Mouse (Mus musculus) CH12.LX (cell line): ENCODE data around the gene Prkar1a. TPM values are rescaled to one million over a fixed set of nuclear protein-coding genes. Genes with fewer than 3 reads are reported as not detected.

Source experiments
- DNase-seq: peaks from one replicate; pipeline ENCODE4 v3.0.0-alpha.2; 2013; ENCODE audit errors: extremely low read depth
- H3K27ac ChIP-seq: 2 replicates; pipeline ENCODE4 v1.5.1; 2012; ENCODE audit warnings: low read depth, mild to moderate bottlenecking, control low read depth, moderate library complexity; ENCODE audit not compliant: insufficient read depth
- H3K27me3 ChIP-seq: replicated peaks from 2 replicates; pipeline ENCODE3; 2012; ENCODE audit warnings: inconsistent platforms
- H3K36me3 ChIP-seq, 2 experiments: replicated peaks in 1 of 2; 2 replicates each; pipeline versions ENCODE3 to v1.6.1; 2012; ENCODE audit warnings: inconsistent platforms in 1 of 2, low read length in 1 of 2, mild to moderate bottlenecking in 1 of 2, mixed read lengths in 1 of 2, moderate library complexity in 1 of 2; ENCODE audit not compliant: control insufficient read depth in 1 of 2, insufficient read depth in 1 of 2
- H3K4me1 ChIP-seq, 2 experiments: 2 replicates each; pipeline ENCODE4 v1.6.1; 2012; ENCODE audit warnings: inconsistent platforms in 1 of 2, moderate library complexity in 1 of 2; ENCODE audit not compliant: insufficient read depth in 2 of 2, control insufficient read depth in 1 of 2
- H3K4me2 ChIP-seq: 2 replicates; pipeline ENCODE4 v1.6.1; 2012; ENCODE audit warnings: low read depth, mild to moderate bottlenecking, control low read depth; ENCODE audit not compliant: poor library complexity, insufficient read depth, severe bottlenecking
- H3K4me3 ChIP-seq, 3 experiments: fragments of 150-350 bp in 1 of 3; sonication (generic) in 1 of 3; replicated peaks in 1 of 3; 2 replicates each; pipeline versions ENCODE3 to v1.5.1; 2011 to 2012; ENCODE audit warnings: low read depth in 2 of 3, low read length in 2 of 3, mild to moderate bottlenecking in 2 of 3, moderate library complexity in 2 of 3, control low read depth in 1 of 3, improper control_type of control experiment in 1 of 3, inconsistent platforms in 1 of 3, mixed read lengths in 1 of 3; ENCODE audit not compliant: poor library complexity in 1 of 3
- H3K79me2 ChIP-seq: replicated peaks from 2 replicates; pipeline ENCODE4 v1.6.1; 2012; ENCODE audit warnings: mild to moderate bottlenecking, moderate library complexity; ENCODE audit not compliant: control insufficient read depth, poor library complexity, insufficient read depth, severe bottlenecking; ENCODE audit errors: extremely low read depth
- H3K9ac ChIP-seq: 2 replicates; pipeline ENCODE4 v1.6.1; 2012; ENCODE audit warnings: low read depth, mild to moderate bottlenecking, control low read depth, moderate library complexity; ENCODE audit not compliant: insufficient read depth
- H3K9me3 ChIP-seq: replicated peaks from 2 replicates; pipeline ENCODE3; 2012; ENCODE audit warnings: low read length, inconsistent platforms, mixed read lengths
- BHLHE40 ChIP-seq: IDR thresholded peaks from 2 replicates; pipeline ENCODE4 v1.6.1; 2011; ENCODE audit warnings: mild to moderate bottlenecking, low read depth, low read length, improper control_type of control experiment
- CHD1 ChIP-seq: IDR thresholded peaks from 2 replicates; pipeline ENCODE4 v1.6.1; 2012; ENCODE audit warnings: low read depth, low read length, improper control_type of control experiment, inconsistent platforms
- CHD2 ChIP-seq: IDR thresholded peaks from 2 replicates; pipeline ENCODE4 v1.6.1; 2011; ENCODE audit warnings: low read length, improper control_type of control experiment
- CTCF ChIP-seq, 2 experiments: IDR thresholded peaks in 1 of 2; conservative IDR thresholded peaks in 1 of 2; 2 replicates each; pipeline ENCODE4 v1.5.1; 2011 to 2012; ENCODE audit warnings: low read depth in 2 of 2, low read length in 2 of 2, improper control_type of control experiment in 1 of 2, inconsistent platforms in 1 of 2, mild to moderate bottlenecking in 1 of 2, moderate library complexity in 1 of 2
- E2F4 ChIP-seq: IDR thresholded peaks from 2 replicates; pipeline ENCODE4 v1.6.1; 2011; ENCODE audit warnings: low read depth, low read length, improper control_type of control experiment; ENCODE audit not compliant: insufficient replicate concordance
- EP300 ChIP-seq: IDR thresholded peaks from 2 replicates; pipeline ENCODE4 v1.6.1; 2011; ENCODE audit warnings: low read length, improper control_type of control experiment
- ETS1 ChIP-seq: conservative IDR thresholded peaks from 2 replicates; pipeline ENCODE4 v1.6.1; 2012; ENCODE audit warnings: low read depth, mild to moderate bottlenecking, inconsistent platforms, low read length, improper control_type of control experiment, moderate library complexity
- GABPA ChIP-seq: IDR thresholded peaks from 2 replicates; pipeline ENCODE4 v1.6.1; 2012; ENCODE audit warnings: low read depth, low read length, improper control_type of control experiment, inconsistent platforms; ENCODE audit not compliant: insufficient replicate concordance
- HCFC1 ChIP-seq: IDR thresholded peaks from 2 replicates; pipeline ENCODE4 v1.6.1; 2012; ENCODE audit warnings: low read depth, mild to moderate bottlenecking, inconsistent platforms, low read length, improper control_type of control experiment
- JUN ChIP-seq: IDR thresholded peaks from 2 replicates; pipeline ENCODE4 v1.6.1; 2011; ENCODE audit warnings: low read depth, mild to moderate bottlenecking, low read length, improper control_type of control experiment, moderate library complexity; ENCODE audit not compliant: insufficient read depth
- JUND ChIP-seq: conservative IDR thresholded peaks from 2 replicates; pipeline ENCODE4 v1.6.1; 2011; ENCODE audit warnings: low read depth, low read length, improper control_type of control experiment
- KAT2A ChIP-seq: IDR thresholded peaks from 2 replicates; pipeline ENCODE4 v1.6.1; 2012; ENCODE audit warnings: low read length, improper control_type of control experiment, inconsistent platforms; ENCODE audit not compliant: insufficient replicate concordance
- MEF2A ChIP-seq: IDR thresholded peaks from 2 replicates; pipeline ENCODE4 v1.6.1; 2014; ENCODE audit warnings: low read depth, mild to moderate bottlenecking, inconsistent platforms, low read length, improper control_type of control experiment, borderline replicate concordance
- MXI1 ChIP-seq: IDR thresholded peaks from 2 replicates; pipeline ENCODE4 v1.6.1; 2011; ENCODE audit warnings: mild to moderate bottlenecking, low read depth, low read length, improper control_type of control experiment
- NELFE ChIP-seq: IDR thresholded peaks from 2 replicates; pipeline ENCODE4 v1.6.1; 2011; ENCODE audit warnings: low read depth, low read length, improper control_type of control experiment
- NRF1 ChIP-seq: IDR thresholded peaks from 2 replicates; pipeline ENCODE4 v1.6.1; 2014; ENCODE audit warnings: low read depth, mild to moderate bottlenecking, inconsistent platforms, low read length, improper control_type of control experiment, moderate library complexity
- PAX5 ChIP-seq: IDR thresholded peaks from 2 replicates; pipeline ENCODE4 v1.6.1; 2012; ENCODE audit warnings: low read length, inconsistent platforms, mixed read lengths
- POLR2AphosphoS2 ChIP-seq: IDR thresholded peaks from 2 replicates; pipeline ENCODE4 v1.6.1; 2011; ENCODE audit warnings: low read depth, low read length, improper control_type of control experiment
- RCOR1 ChIP-seq: conservative IDR thresholded peaks from 2 replicates; pipeline ENCODE4 v1.6.1; 2012; ENCODE audit warnings: low read depth, mild to moderate bottlenecking, inconsistent platforms, low read length, improper control_type of control experiment
- SIN3A ChIP-seq: IDR thresholded peaks from 2 replicates; pipeline ENCODE4 v1.6.1; 2012; ENCODE audit warnings: low read length, improper control_type of control experiment, inconsistent platforms
- TBP ChIP-seq: conservative IDR thresholded peaks from 2 replicates; pipeline ENCODE4 v1.6.1; 2011; ENCODE audit warnings: low read depth, low read length, improper control_type of control experiment
- TCF12 ChIP-seq: IDR thresholded peaks from 2 replicates; pipeline ENCODE4 v1.6.1; 2014; ENCODE audit warnings: low read depth, mild to moderate bottlenecking, inconsistent platforms, low read length, improper control_type of control experiment
- UBTF ChIP-seq: IDR thresholded peaks from 2 replicates; pipeline ENCODE4 v1.6.1; 2012; ENCODE audit warnings: low read depth, mild to moderate bottlenecking, inconsistent platforms, low read length, improper control_type of control experiment, moderate library complexity
- ZC3H11A ChIP-seq: IDR thresholded peaks from 2 replicates; pipeline ENCODE4 v1.6.1; 2012; ENCODE audit warnings: low read depth, mild to moderate bottlenecking, inconsistent platforms, low read length, improper control_type of control experiment
- ZKSCAN1 ChIP-seq: IDR thresholded peaks from 2 replicates; pipeline ENCODE4 v1.6.1; 2012; ENCODE audit warnings: low read depth, inconsistent platforms, low read length, improper control_type of control experiment, borderline replicate concordance
- ZMIZ1 ChIP-seq: IDR thresholded peaks from 2 replicates; pipeline ENCODE4 v1.6.1; 2012; ENCODE audit warnings: low read depth, mild to moderate bottlenecking, inconsistent platforms, low read length, improper control_type of control experiment
- ZNF384 ChIP-seq: IDR thresholded peaks from 2 replicates; pipeline ENCODE4 v1.6.1; 2012; ENCODE audit warnings: low read depth, low read length, improper control_type of control experiment, inconsistent platforms
- dilution Hi-C: fragments of 300-500 bp; cut with MboI; formaldehyde crosslinking; loops from 2 replicates; pipeline ENCODE4 v1.14.3; 2020; ENCODE audit warnings: low sequenced_read_pairs; ENCODE audit not compliant: extremely low pct_unique_long_range_greater_than_20kb, extremely low pct_ligation_motif_present
- in situ Hi-C: fragments of 300-500 bp; cut with MboI; formaldehyde crosslinking; loops from 3 replicates; pipeline ENCODE4 v1.14.3; 2019; ENCODE audit warnings: low sequenced_read_pairs, low pct_ligation_motif_present, low pct_unique_long_range_greater_than_20kb, mixed read lengths
- polyA plus RNA-seq: library from polyadenylated mRNA; unstranded; fragments of >175 nt; gene quantifications from 2 replicates; pipeline ENCODE4 v1.2.1, GENCODE M21; 2012; ENCODE audit warnings: low read depth; ENCODE audit not compliant: insufficient read length
- total RNA-seq, 2 experiments: library from RNA; depleted of rRNA; stranded (reverse); fragments of 300-350 nt in 1 of 2; fragments of >200 nt in 1 of 2; gene quantifications; 2 replicates each; pipeline ENCODE4 v1.2.3; 2012 to 2014

The Prkar1a gene
- total and polyA plus RNA-seq, 3 experiments = 93.1 to 220 (median 111) TPM

- in situ Hi-C loops = no loop called here
- Histone ChIP-seq H3K4me2 (no peak overlapping the region), H3K4me1 (peaks cover 27 to 48% of the 10 kb centered on the region in 2 experiments), H3K9me3 (peaks cover 4% of the 10 kb centered on the region), H3K9ac (no peak overlapping the region), H3K27me3 (no peaks in the 10 kb centered on the region), H3K36me3 (no peaks in the 10 kb centered on the region), H3K79me2 (no peaks in the 10 kb centered on the region), H3K4me3 (no peak overlapping the region), H3K27ac (no peak overlapping the region)
- no peak for DNase-seq
- TF ChIP-seq NELFE = no peak
- TF ChIP-seq TBP = no peak
- no peak for TF ChIP-seq CHD1
- no peak for TF ChIP-seq E2F4
- TF ChIP-seq JUN = no peak
- TF ChIP-seq CTCF (conservative IDR thresholded peaks at IDR 0.05 in 1 of 2, IDR thresholded peaks at IDR 0.05 in 1 of 2; ENCODE audit: low read depth in 2 of 2, low read length in 2 of 2) = no peak
- TF ChIP-seq ZC3H11A = no peak
- TF ChIP-seq CHD2 = no peak
- TF ChIP-seq PAX5 = no peak
- TF ChIP-seq MEF2A = no peak
- TF ChIP-seq ZMIZ1 = no peak
- no peak for TF ChIP-seq POLR2AphosphoS2
- TF ChIP-seq KAT2A = no peak
- TF ChIP-seq JUND = no peak
- no peak for TF ChIP-seq ETS1
- TF ChIP-seq ZKSCAN1 = no peak
- TF ChIP-seq BHLHE40 = no peak
- TF ChIP-seq SIN3A = no peak
- no peak for TF ChIP-seq HCFC1
- dilution Hi-C loops = no loop called here
These were observed 51.6 kb downstream of the Prkar1a start for GRCm38 (mm10) chr11:109700761-109701160.

DNA sequence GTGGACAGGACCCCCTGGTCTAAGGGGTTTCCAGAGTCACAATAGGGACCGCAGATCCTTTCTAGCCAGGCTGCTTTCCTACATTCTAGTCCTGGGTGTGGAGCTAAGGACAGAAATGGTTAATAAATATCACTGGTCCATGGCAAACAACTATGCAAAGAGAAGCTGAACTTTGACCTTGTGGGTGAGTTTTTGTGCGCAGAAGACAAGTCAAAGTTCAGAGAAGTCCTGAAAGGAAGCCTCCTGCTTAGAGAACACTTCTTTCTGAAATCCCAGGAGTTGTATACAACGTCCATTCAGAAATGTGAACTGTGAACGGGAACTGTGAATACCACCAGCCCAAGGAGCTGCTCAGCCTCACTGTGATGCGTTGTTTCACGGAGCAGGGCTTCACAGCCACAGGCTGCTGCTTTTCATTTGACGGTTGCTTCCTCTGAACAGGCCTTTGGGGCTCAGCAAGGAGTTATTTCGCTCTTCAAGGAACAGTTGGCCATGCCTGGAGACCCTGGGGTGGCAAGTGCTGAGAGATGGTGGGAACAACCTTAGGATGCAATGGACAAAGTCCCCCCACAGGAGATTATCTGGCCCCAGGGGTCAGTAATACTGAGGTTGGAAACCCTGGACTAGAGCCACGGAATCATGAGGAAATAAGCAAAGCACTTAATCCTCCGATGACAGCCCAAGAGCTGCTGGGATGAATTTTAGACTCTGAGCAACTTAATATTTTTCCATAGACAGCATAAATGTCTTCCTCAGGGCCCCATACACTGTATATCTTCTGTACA lies 53.0 kb downstream of the Prkar1a start:
- DNase-seq = no peak
- H3K27ac ChIP-seq = no peak overlapping the region
- no peak overlapping the region for H3K9ac ChIP-seq
- H3K9me3 ChIP-seq = peaks cover 4% of the 10 kb centered on the region
- TF ChIP-seq CHD2 (no peak), ZC3H11A (no peak), ETS1 (no peak), TCF12 (no peak), ZMIZ1 (no peak), E2F4 (no peak), HCFC1 (no peak), MXI1 (no peak), SIN3A (no peak), NRF1 (no peak), EP300 (no peak), ZKSCAN1 (no peak), UBTF (no peak), ZNF384 (no peak), CTCF (conservative IDR thresholded peaks at IDR 0.05 in 1 of 2, IDR thresholded peaks at IDR 0.05 in 1 of 2; ENCODE audit: low read depth in 2 of 2, low read length in 2 of 2) (no peak), PAX5 (no peak), GABPA (no peak), RCOR1 (no peak)
- TF ChIP-seq, all 38 proteins: peak for 0
- Histone ChIP-seq H3K27me3 (peaks cover 2% of the 10 kb centered on the region), H3K4me1 (peaks cover 19 to 34% of the 10 kb centered on the region in 2 experiments), H3K36me3 (no peaks in the 10 kb centered on the region), H3K79me2 (no peaks in the 10 kb centered on the region), H3K4me2 (no peak overlapping the region), H3K4me3 (no peak overlapping the region)
- dilution Hi-C loops (no loop called here), in situ Hi-C loops (no loop called here)
